Mouse (Mus musculus) forebrain, postnatal 0 days (tissue): ENCODE results near the gene Tesmin. TPM values are rescaled to one million over a fixed set of nuclear protein-coding genes. Genes with fewer than 3 reads are reported as not detected.

Experiments used
- ATAC-seq: fragments of 200-750 bp; cut with Nextera tagmentation; 2 replicates; pipeline ENCODE4 v1.8.0; 2017; ENCODE audit warnings: mild to moderate bottlenecking, moderate library complexity
- DNase-seq: peaks from one replicate; pipeline ENCODE4 v3.0.0-alpha.2; 2015
- H3K27ac ChIP-seq: fragments of 300-500 bp; sonication (generic); 2 replicates; pipeline ENCODE4 v1.5.1; 2014; ENCODE audit warnings: low read depth, mild to moderate bottlenecking, antibody characterized with exemption, low read length, moderate library complexity, mixed read lengths
- H3K27me3 ChIP-seq: fragments of 300-500 bp; sonication (generic); 2 replicates; pipeline ENCODE4 v1.6.1; 2014; ENCODE audit warnings: mild to moderate bottlenecking, low read length, mixed read lengths; ENCODE audit not compliant: insufficient read depth
- H3K36me3 ChIP-seq: fragments of 300-500 bp; sonication (generic); 2 replicates; pipeline ENCODE4 v1.6.1; 2014; ENCODE audit warnings: mild to moderate bottlenecking, moderate library complexity; ENCODE audit not compliant: insufficient read depth
- H3K4me1 ChIP-seq: fragments of 300-500 bp; sonication (generic); 2 replicates; pipeline ENCODE4 v1.6.1; 2014; ENCODE audit warnings: antibody characterized with exemption; ENCODE audit not compliant: insufficient read depth
- H3K4me2 ChIP-seq: fragments of 300-500 bp; sonication (generic); 2 replicates; pipeline ENCODE4 v1.6.1; 2014; ENCODE audit warnings: low read depth, mild to moderate bottlenecking, moderate library complexity
- H3K4me3 ChIP-seq: fragments of 300-500 bp; sonication (generic); 2 replicates; pipeline ENCODE4 v1.5.1; 2014; ENCODE audit warnings: low read depth, low read length, mixed read lengths
- H3K9ac ChIP-seq: fragments of 300-500 bp; sonication (generic); 2 replicates; pipeline ENCODE4 v1.6.1; 2014; ENCODE audit warnings: mild to moderate bottlenecking
- H3K9me3 ChIP-seq: fragments of 300-500 bp; sonication (generic); 2 replicates; pipeline ENCODE4 v1.6.1; 2016; ENCODE audit warnings: low read length
- CTCF ChIP-seq: sonication (generic); IDR thresholded peaks from 2 replicates; pipeline ENCODE4 v1.5.1; 2016; ENCODE audit warnings: antibody characterized with exemption, control low read depth, low read depth
- WGBS: fragments of 180-500 bp; shearing (Covaris S2); extraction: QIAGEN DNeasy Blood & Tissue Kit; methylation state at CpG from one replicate; pipeline ENCODE4 v1.1.7; 2014; 5-methylcytosine and 5-hydroxymethylcytosine counted together
- polyA plus RNA-seq: library from polyadenylated mRNA; unstranded; fragments of >200 nt; fragmentation: Nextera tagmentation; extraction: Ambion mirVana; gene quantifications from 2 replicates; pipeline ENCODE4 v1.2.1, GENCODE M21; 2015
- total RNA-seq: library from RNA; depleted of rRNA; stranded (reverse); fragments of >200 nt; gene quantifications from 2 replicates; pipeline ENCODE4 v1.2.3, GENCODE M21; 2014

Tesmin gene
- total and polyA plus RNA-seq, 2 experiments from 2014 or later = 0.71 to 1.5 TPM

GRCm38 (mm10) chr19:3404030-3404429, 15.4 kb downstream of the Tesmin start:
- ATAC-seq (no peak), DNase-seq (no peak)
- H3K9ac ChIP-seq = no peak overlapping the region
- no peaks in the 10 kb centered on the region for H3K9me3 ChIP-seq
- no peaks in the 10 kb centered on the region for H3K36me3 ChIP-seq
- no peak overlapping the region for H3K27ac ChIP-seq
- no peaks in the 10 kb centered on the region for H3K4me1 ChIP-seq
- H3K4me3 ChIP-seq = no peak overlapping the region
- 85% methylated on average over 7 of the region's 7 CpGs for WGBS
- H3K27me3 ChIP-seq = no peaks in the 10 kb centered on the region
- H3K4me2 ChIP-seq = no peak overlapping the region
- TF ChIP-seq CTCF = no peak

GRCm38 (mm10) chr19:3405531-3406281, 17.0 kb downstream of the Tesmin start:
- TF ChIP-seq CTCF = no peak
- no peaks in the 10 kb centered on the region for H3K36me3 ChIP-seq
- H3K4me1 ChIP-seq = no peaks in the 10 kb centered on the region
- H3K27ac ChIP-seq = no peak overlapping the region
- no peak overlapping the region for H3K4me2 ChIP-seq
- 42% methylated on average over 1 of the region's 1 CpGs for WGBS
- H3K4me3 ChIP-seq = no peak overlapping the region
- ATAC-seq (no peak), DNase-seq (no peak)
- H3K27me3 ChIP-seq = no peaks in the 10 kb centered on the region
- no peak overlapping the region for H3K9ac ChIP-seq
- no peaks in the 10 kb centered on the region for H3K9me3 ChIP-seq

DNA sequence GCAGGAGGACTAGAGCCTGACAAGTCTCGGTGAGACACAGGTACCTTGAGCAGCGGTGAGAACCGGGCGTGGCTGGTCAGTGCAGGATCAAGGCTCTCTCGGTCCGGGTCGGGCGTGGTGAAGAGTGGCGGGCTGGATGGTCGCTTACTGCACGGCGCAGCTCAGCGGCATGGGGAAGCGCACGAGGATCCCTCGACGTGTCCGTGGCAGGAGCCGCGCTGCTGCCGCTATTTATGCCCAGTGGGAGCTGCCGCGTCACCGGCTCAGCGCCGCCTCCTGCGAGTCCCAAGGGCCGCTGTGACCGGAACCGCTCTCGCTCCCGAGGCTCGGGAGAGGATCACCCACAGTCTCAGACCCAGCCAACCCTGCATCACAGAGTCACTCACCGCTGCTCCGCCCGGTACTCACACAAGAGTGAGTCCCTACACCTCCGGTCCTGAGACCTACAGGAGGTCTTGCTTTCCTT, 25.6 kb downstream of the Tesmin start, which contains the start of gene Gal:
Gene Gal, minus strand, starts transcription at position 277 of the 466 bp plus-strand sequence.
- Histone ChIP-seq H3K27me3 (peaks cover 9% of the 10 kb centered on the region), H3K27ac (no peak within 1 kb of the TSS), H3K36me3 (no peaks in the 10 kb centered on the region), H3K9me3 (no peaks in the 10 kb centered on the region), H3K9ac (peak within 1 kb of the TSS; percentile 31), H3K4me2 (peak within 1 kb of the TSS; percentile 49), H3K4me1 (0 out of 2 replicates have a peak, but pooled peaks cover 5% of the 10 kb centered on the region), H3K4me3 (peak within 1 kb of the TSS; percentile 23)
- ATAC-seq = peak; percentile 53
- WGBS = 3% methylated on average over 37 of the region's 37 CpGs
- no peak for TF ChIP-seq CTCF
- peak; percentile 42 for DNase-seq

DNA sequence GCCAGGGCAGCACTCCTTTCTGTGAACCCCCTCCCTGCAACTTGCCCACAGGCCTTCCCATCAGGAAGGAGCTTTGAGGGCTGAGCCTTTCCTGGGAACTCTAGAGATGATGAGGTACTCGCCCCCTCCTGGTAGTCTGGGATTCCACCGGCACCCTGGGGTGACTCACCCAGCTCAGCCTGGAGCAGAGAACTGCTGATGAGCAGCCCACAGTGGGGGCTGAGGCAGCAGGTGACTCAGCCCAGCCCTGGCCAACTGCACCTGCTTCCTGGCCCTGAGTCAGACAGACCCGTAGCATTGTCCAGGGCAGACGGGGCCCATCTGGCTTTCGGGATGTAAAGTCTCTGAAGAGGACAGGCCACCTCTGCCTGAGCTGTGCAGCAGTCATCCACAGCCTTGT, 30.6 kb downstream of the Tesmin start:
- no peak overlapping the region for H3K27ac ChIP-seq
- no peaks in the 10 kb centered on the region; the same call in 1 of the 2 replicates for H3K27me3 ChIP-seq
- no peaks in the 10 kb centered on the region for H3K9me3 ChIP-seq
- H3K4me2 ChIP-seq = no peak overlapping the region
- ATAC-seq = no peak
- TF ChIP-seq CTCF = no peak
- H3K9ac ChIP-seq = no peak overlapping the region
- H3K4me3 ChIP-seq = no peak overlapping the region
- DNase-seq = no peak
- H3K4me1 ChIP-seq = 0 out of 2 replicates have a peak, but pooled peaks cover under 1% of the 10 kb centered on the region
- no peaks in the 10 kb centered on the region for H3K36me3 ChIP-seq
- WGBS = 71% methylated on average over 5 of the region's 5 CpGs

DNA sequence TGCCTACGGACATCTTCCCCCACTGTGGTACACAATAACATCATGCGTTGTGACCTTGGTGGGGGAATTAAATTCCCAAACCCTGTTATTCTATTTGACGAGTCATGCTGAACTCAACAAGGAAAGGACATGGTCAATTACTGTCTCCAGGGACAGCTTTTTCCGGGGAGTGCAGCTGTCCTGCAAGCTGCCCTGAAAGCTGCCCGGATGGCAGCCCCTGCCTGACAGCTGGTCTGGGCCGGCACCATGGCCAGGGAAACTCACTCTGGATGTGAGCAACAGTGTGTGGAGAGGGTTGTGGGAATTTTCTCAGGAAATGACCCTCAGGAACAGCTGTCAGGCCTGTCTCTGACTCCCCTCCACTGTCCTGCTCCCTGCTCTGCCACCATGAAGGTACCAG, 33.8 kb downstream of the Tesmin start:
- ATAC-seq = peak; percentile 29; the same call in 1 of the 2 replicates
- no peak for TF ChIP-seq CTCF
- H3K27me3 ChIP-seq = no peaks in the 10 kb centered on the region; the same call in 1 of the 2 replicates
- H3K9ac ChIP-seq = no peak overlapping the region
- no peaks in the 10 kb centered on the region for H3K36me3 ChIP-seq
- DNase-seq = no peak
- H3K27ac ChIP-seq = no peak overlapping the region
- H3K4me2 ChIP-seq = no peak overlapping the region
- no peaks in the 10 kb centered on the region for H3K4me1 ChIP-seq
- no peak overlapping the region for H3K4me3 ChIP-seq
- no peaks in the 10 kb centered on the region for H3K9me3 ChIP-seq
- WGBS = 37% methylated on average over 6 of the region's 6 CpGs

- WGBS = 70% methylated on average over 4 of the region's 4 CpGs
- H3K9me3 ChIP-seq = no peaks in the 10 kb centered on the region
- H3K4me1 ChIP-seq = no peaks in the 10 kb centered on the region
- H3K9ac ChIP-seq = no peak overlapping the region
- H3K36me3 ChIP-seq = no peaks in the 10 kb centered on the region
- H3K4me3 ChIP-seq = no peak overlapping the region
- H3K4me2 ChIP-seq = no peak overlapping the region
- DNase-seq = no peak
- no peak for ATAC-seq
- no peak overlapping the region for H3K27ac ChIP-seq
- no peaks in the 10 kb centered on the region; the same call in 1 of the 2 replicates for H3K27me3 ChIP-seq
- TF ChIP-seq CTCF = no peak
These were observed 34.3 kb downstream of the Tesmin start for GRCm38 (mm10) chr19:3422981-3423380.

- Histone ChIP-seq H3K9ac (no peak overlapping the region), H3K4me2 (no peak overlapping the region), H3K9me3 (no peaks in the 10 kb centered on the region), H3K27ac (no peak overlapping the region), H3K36me3 (no peaks in the 10 kb centered on the region), H3K4me1 (no peaks in the 10 kb centered on the region), H3K4me3 (no peak overlapping the region), H3K27me3 (no peaks in the 10 kb centered on the region; the same call in 1 of the 2 replicates)
- no peak for TF ChIP-seq CTCF
- 84% methylated on average over 2 of the region's 2 CpGs for WGBS
- ATAC-seq = no peak
- DNase-seq = no peak
These were observed 35.6 kb downstream of the Tesmin start for GRCm38 (mm10) chr19:3424214-3424613.
